Comparison of ENCODE assay signal across 10 mouse cellular contexts in the genomic region with DNA sequence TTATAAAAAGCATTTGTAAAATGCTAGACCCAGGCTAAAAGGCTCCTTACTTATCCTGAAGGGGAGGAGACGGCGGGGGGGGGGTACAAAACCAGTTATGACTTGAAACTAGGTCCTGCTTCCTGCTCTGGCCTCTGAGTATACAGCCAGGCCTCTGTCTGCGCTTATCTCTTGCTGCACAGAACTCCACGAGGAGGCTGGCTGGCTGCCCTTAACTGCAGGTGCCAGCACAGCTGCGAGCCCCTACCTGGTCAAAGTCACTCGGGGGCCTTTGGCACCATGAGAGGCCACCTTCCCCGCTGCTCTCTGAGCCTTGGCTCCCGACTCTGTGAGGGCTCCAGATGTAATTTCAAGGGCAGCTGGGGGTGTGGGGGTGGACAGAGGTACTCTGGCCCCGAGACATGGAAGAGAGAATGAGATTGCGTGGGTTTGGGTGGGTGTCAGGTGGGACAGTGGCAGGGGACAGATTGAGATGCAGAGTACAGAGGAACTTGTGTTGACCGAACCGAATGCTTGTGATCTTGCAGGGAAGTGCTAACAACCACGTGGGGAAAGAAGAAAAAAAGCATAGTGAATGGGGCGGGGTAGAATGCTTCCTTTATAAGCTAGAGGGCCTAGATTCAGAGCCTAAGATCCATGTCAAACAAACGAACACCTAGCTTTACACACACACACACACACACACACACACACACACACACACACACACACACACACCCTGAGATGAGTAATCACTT. TPM values are rescaled to one million over a fixed set of nuclear protein-coding genes. Genes with fewer than 3 reads are reported as not detected.
A peak's percentile ranks its signal among the peaks of the same experiment; 100 is the strongest.
DNase-seq lines count a peak whose midpoint lies in the region; ATAC-seq lines count a peak whose summit lies in the region.
"Had no signal": no experiment of that assay in that cellular context is flagged by ENCODE, and none has a peak within 500 bp of the region (broad histone marks: within the 10 kb centered on the region; RNA-seq: fewer than 3 reads in every experiment).

No protein-coding gene starts in this region.

- DNase-seq in spleen, adult 12 weeks (ENCODE audit: low spot score), result peak; percentile 48
- DNase-seq in spleen, adult 18-20 months, result no peak
- DNase-seq in thymus, postnatal 25 days, result peak; percentile 26
- DNase-seq in layer of hippocampus, adult 11-12 months (ENCODE audit: low spot score), result no peak
- no peak for DNase-seq in left cerebral cortex, adult 18-20 months (ENCODE audit: low spot score in 2 of 2)
- no peak for DNase-seq in right cerebral cortex, postnatal 10 days (ENCODE audit: low spot score in 2 of 2)

- peak overlapping the region; percentile 36 for H3K4me2 ChIP-seq in heart, embryonic 13.5 days
- H3K4me2 ChIP-seq in liver, embryonic 15.5 days, result peak overlapping the region; percentile 69
- H3K4me2 ChIP-seq: neural tube, embryonic 13.5 days had no signal

- peak overlapping the region; percentile 33; the same call in 1 of the 2 replicates for H3K9ac ChIP-seq in heart, embryonic 13.5 days
- H3K9ac ChIP-seq in liver, embryonic 15.5 days, result peak overlapping the region; percentile 34; the same call in 1 of the 2 replicates
- H3K9ac ChIP-seq: neural tube, embryonic 13.5 days had no signal

- H3K4me3 ChIP-seq in heart, embryonic 13.5 days, result no peak overlapping the region
- peak overlapping the region; percentile 34 for H3K4me3 ChIP-seq in liver, embryonic 15.5 days (replicated peaks)
- H3K4me3 ChIP-seq: left cerebral cortex, adult 2 months; neural tube, embryonic 13.5 days had no signal

- no peaks in the 10 kb centered on the region for H3K27me3 ChIP-seq in heart, embryonic 13.5 days (replicated peaks)
- no peaks in the 10 kb centered on the region for H3K27me3 ChIP-seq in liver, embryonic 15.5 days
- H3K27me3 ChIP-seq: neural tube, embryonic 13.5 days had no signal

- H3K27ac ChIP-seq in heart, embryonic 13.5 days (replicated peaks), result peak overlapping the region; percentile 76
- peak overlapping the region; percentile 82 for H3K27ac ChIP-seq in liver, embryonic 15.5 days (replicated peaks)
- H3K27ac ChIP-seq: left cerebral cortex, adult 2 months; neural tube, embryonic 13.5 days had no signal

- 30% methylated on average over 15 of the region's 15 CpGs for WGBS in heart, embryonic 13.5 days
- WGBS in liver, embryonic 15.5 days (ENCODE audit: insufficient replicate concordance), result 23% methylated on average over 15 of the region's 15 CpGs

- H3K4me1 ChIP-seq in heart, embryonic 13.5 days, result peaks cover 39% of the 10 kb centered on the region
- peaks cover 45% of the 10 kb centered on the region for H3K4me1 ChIP-seq in liver, embryonic 15.5 days (replicated peaks)
- H3K4me1 ChIP-seq: neural tube, embryonic 13.5 days had no signal

- H3K36me3 ChIP-seq in heart, embryonic 13.5 days, result peaks cover 29% of the 10 kb centered on the region
- peaks cover 39% of the 10 kb centered on the region for H3K36me3 ChIP-seq in liver, embryonic 15.5 days (replicated peaks)

- H3K9me3 ChIP-seq in heart, embryonic 13.5 days, result no peaks in the 10 kb centered on the region
- H3K9me3 ChIP-seq in liver, embryonic 15.5 days (replicated peaks), result no peaks in the 10 kb centered on the region
- H3K9me3 ChIP-seq: neural tube, embryonic 13.5 days had no signal

- ATAC-seq in heart, embryonic 13.5 days (ENCODE audit: extremely low read depth, insufficient number of reproducible peaks, low FRiP score, low TSS enrichment), result peak; percentile 64; the same call in 1 of the 2 replicates
- ATAC-seq in liver, embryonic 15.5 days (ENCODE audit: insufficient read depth), result peak; percentile 90

RNA-seq across cellular contexts. Expression of a gene that starts 24.0 kb away (rescaled TPM):
- 44.7 and 48.0 TPM in 2 replicates for polyA plus RNA-seq in heart, embryonic 13.5 days (2015; fragmentation: Nextera tagmentation; extraction: Ambion mirVana)
- 24.2 and 25.9 TPM in 2 replicates for polyA plus RNA-seq in liver, embryonic 15.5 days (2015; fragmentation: Nextera tagmentation; extraction: Ambion mirVana)
- 10 to 100 TPM; 18.4 to 19.3 TPM for total RNA-seq in left cerebral cortex, adult 18-20 months (2021)

Comparison
In these comparisons a context has a peak if more than half of its experiments do, and no peak if none do; other contexts are left out.
1. DNase-seq: peak in spleen, adult 12 weeks (single experiment) and thymus, postnatal 25 days (single experiment); none in spleen, adult 18-20 months (0 of 2), layer of hippocampus, adult 11-12 months (single experiment), left cerebral cortex, adult 18-20 months (0 of 2) and right cerebral cortex, postnatal 10 days (0 of 2).